Mouse (Mus musculus) liver, adult 2 months (tissue): ENCODE results near the gene Eif2s2.
"Not testable (repeated sequence)": the region's sequence is repeated elsewhere in the genome, so short reads cannot be mapped to it uniquely, and the experiment has no call there.

ENCODE experiments used
- CTCF ChIP-seq: fragments of 200-500 bp; IDR thresholded peaks from 2 replicates; pipeline ENCODE4 v1.5.1; 2011; ENCODE audit warnings: low read depth, low read length, control low read depth
- POLR2A ChIP-seq: fragments of 200-500 bp; IDR thresholded peaks from 2 replicates; pipeline ENCODE4 v1.6.1; 2011; ENCODE audit warnings: low read length, control low read depth; ENCODE audit not compliant: insufficient read depth; ENCODE audit errors: extremely low read depth

DNA sequence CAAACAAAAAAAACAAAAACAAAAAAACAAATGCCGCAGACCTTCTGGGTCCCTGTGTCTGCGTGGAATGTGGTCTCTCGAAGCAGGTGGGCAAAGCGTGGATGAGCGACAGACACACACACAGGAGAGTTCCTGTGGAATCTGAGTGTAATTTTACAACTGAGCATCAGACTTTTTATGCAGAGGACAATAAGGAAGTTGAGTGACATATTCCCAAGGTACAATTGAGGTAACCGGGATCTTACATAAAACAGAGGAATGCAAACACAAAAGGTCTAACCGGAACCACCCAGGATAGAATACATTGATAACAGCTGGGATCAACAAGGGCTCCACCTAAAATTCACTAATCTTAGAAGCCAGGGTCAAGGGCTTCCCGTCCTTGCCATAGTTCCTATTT lies 6.3 kb upstream of the Eif2s2 start:
- not testable (repeated sequence) for TF ChIP-seq POLR2A, CTCF
